Mouse (Mus musculus): ENCODE results near the gene Dazap2. TPM values are rescaled to one million over a fixed set of nuclear protein-coding genes. Genes with fewer than 3 reads are reported as not detected.
A peak's percentile ranks its signal among the peaks of the same experiment; 100 is the strongest.
"Not testable (repeated sequence)": the region's sequence is repeated elsewhere in the genome, so short reads cannot be mapped to it uniquely, and the experiment has no call there.

Gene Dazap2
- polyA plus RNA-seq, 1 experiment from 2014 or later = 373 TPM

DNA sequence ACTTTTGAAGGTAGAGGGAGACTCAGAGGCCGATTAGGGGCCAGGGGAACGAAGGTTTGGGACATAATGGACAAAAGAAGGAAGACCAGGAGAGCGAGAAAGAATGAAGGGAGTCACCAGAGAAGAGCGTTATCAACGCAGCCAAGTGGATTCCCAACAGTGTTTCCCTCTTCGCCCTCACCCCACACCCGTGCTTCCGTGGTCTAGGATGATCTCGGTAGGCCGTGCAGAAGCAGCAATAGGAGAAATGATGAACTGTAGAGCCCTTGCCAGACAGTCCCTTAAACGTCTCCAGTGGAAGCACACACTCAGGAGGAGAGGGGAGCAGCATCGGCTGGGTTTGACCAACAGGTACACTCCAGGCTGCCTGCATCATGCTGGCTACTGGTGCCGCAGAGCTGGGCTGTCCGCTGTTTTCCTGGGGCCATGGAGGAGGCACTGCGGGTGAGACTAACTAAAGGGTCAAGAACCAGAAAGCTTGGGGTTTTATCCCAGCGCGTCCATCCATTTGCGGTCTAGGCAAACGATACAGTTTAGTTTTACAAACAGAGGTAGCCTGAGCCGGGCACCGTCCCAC lies 14.4 kb upstream of the Dazap2 start:
- Histone ChIP-seq H3K4me3 (ENCODE audit: low read depth, low read length) (peak overlapping the region; percentile 90; the same call in 1 of the 2 replicates), H3K9ac (ENCODE audit: low read depth, low read length) (no peak overlapping the region), H3K9me3 (ENCODE audit: control insufficient read depth) (no peaks in the 10 kb centered on the region), H3K4me1 (replicated peaks; ENCODE audit: control insufficient read depth, insufficient read depth, low read length) (no peaks in the 10 kb centered on the region), H3K36me3 (ENCODE audit: control insufficient read depth, insufficient read depth) (no peaks in the 10 kb centered on the region), H3K27ac (ENCODE audit: low read depth, low read length) (no peak overlapping the region), H3K4me2 (replicated peaks; ENCODE audit: low read depth) (peak overlapping the region; percentile 100), H3K27me3 (replicated peaks; ENCODE audit: control insufficient read depth, insufficient read depth, low read length) (peaks cover 9% of the 10 kb centered on the region; the same call in 1 of the 2 replicates)
- ATAC-seq = no peak
- no peak for TF ChIP-seq CTCF (IDR thresholded peaks at IDR 0.05; ENCODE audit: low read depth)
- 42% methylated on average over 21 of the region's 21 CpGs for WGBS

DNA sequence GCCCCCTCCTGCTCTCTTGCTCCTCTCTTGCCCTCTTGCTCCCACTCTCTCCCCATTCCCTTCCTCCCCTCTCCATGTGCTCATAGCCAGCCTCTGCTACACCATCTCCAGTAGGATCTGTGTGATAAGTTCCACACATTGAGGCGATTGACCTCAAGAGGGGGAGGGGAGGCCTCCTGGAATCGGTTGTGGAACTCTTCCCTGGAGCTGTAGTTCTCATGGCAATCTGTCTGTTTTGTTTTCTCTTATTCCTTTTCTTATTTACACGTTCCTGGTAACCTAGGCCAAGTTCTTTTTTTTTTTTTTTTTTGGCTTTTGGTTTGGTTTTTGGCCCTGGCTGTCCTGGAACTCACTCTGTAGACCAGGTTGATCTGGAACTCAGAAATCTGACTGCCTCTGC lies 13.5 kb upstream of the Dazap2 start:
- Histone ChIP-seq H3K4me2 (replicated peaks; ENCODE audit: low read depth) (no peak overlapping the region), H3K4me1 (replicated peaks; ENCODE audit: control insufficient read depth, insufficient read depth, low read length) (no peaks in the 10 kb centered on the region), H3K9me3 (ENCODE audit: control insufficient read depth) (no peaks in the 10 kb centered on the region), H3K27ac (ENCODE audit: low read depth, low read length) (no peak overlapping the region), H3K36me3 (ENCODE audit: control insufficient read depth, insufficient read depth) (no peaks in the 10 kb centered on the region), H3K27me3 (replicated peaks; ENCODE audit: control insufficient read depth, insufficient read depth, low read length) (peaks cover 9% of the 10 kb centered on the region; the same call in 1 of the 2 replicates), H3K4me3 (ENCODE audit: low read depth, low read length) (no peak overlapping the region), H3K9ac (ENCODE audit: low read depth, low read length) (no peak overlapping the region)
- no peak for TF ChIP-seq CTCF (IDR thresholded peaks at IDR 0.05; ENCODE audit: low read depth)
- ATAC-seq = no peak
- WGBS = 67% methylated on average over 3 of the region's 3 CpGs

DNA sequence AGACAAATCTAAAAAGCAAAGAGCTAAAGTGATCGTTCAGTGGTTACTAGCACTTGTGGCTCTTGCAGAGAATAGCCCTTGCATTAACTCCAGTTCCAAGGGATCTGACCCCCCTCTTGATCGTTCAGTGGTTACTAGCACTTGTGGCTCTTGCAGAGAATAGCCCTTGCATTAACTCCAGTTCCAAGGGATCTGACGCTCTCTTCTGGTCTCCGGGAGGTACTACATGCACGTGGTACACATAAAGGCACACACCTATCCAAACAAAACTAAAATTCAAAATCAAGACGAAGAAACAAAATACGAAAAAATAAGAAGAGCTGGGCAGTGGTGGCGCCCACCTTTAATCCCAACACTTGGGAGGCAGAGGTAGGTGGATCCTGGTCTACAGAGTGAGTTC lies 8.5 kb upstream of the Dazap2 start:
- not testable (repeated sequence) for H3K9me3 ChIP-seq (ENCODE audit: control insufficient read depth); H3K4me3 ChIP-seq (ENCODE audit: low read depth, low read length); H3K27me3 ChIP-seq (replicated peaks; ENCODE audit: control insufficient read depth, insufficient read depth, low read length); H3K36me3 ChIP-seq (ENCODE audit: control insufficient read depth, insufficient read depth); H3K4me1 ChIP-seq (replicated peaks; ENCODE audit: control insufficient read depth, insufficient read depth, low read length); H3K27ac ChIP-seq (ENCODE audit: low read depth, low read length); H3K4me2 ChIP-seq (replicated peaks; ENCODE audit: low read depth); H3K9ac ChIP-seq (ENCODE audit: low read depth, low read length); ATAC-seq
- TF ChIP-seq CTCF (IDR thresholded peaks at IDR 0.05; ENCODE audit: low read depth) = peak; percentile 48
- WGBS = 90% methylated on average over 8 of the region's 8 CpGs

DNA sequence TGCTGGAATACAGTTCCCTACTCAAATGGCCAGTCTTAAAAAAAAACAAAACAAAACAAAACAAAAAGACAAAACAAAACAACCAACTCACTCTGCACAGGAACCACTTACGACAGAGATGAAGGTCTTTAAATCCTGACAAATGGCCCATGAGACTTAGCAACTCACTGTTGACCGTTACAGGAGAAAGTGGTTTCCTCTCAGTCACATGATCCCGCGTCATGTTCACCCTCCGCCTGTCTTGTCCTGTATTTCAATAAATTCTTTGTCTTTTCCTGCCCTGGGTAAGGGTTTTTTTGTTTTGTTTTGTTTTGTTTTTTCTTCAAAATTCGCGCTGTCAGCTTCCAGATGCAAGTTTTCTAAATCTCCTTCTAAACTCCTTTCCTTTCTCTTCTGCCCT lies 3.2 kb upstream of the Dazap2 start:
- H3K4me3 ChIP-seq (ENCODE audit: low read depth, low read length) = no peak overlapping the region
- no peaks in the 10 kb centered on the region for H3K36me3 ChIP-seq (ENCODE audit: control insufficient read depth, insufficient read depth)
- no peaks in the 10 kb centered on the region for H3K27me3 ChIP-seq (replicated peaks; ENCODE audit: control insufficient read depth, insufficient read depth, low read length)
- TF ChIP-seq CTCF (IDR thresholded peaks at IDR 0.05; ENCODE audit: low read depth) = no peak
- no peak overlapping the region for H3K4me2 ChIP-seq (replicated peaks; ENCODE audit: low read depth)
- no peak for ATAC-seq
- no peaks in the 10 kb centered on the region; the same call in 1 of the 2 replicates for H3K4me1 ChIP-seq (replicated peaks; ENCODE audit: control insufficient read depth, insufficient read depth, low read length)
- H3K9me3 ChIP-seq (ENCODE audit: control insufficient read depth) = no peaks in the 10 kb centered on the region
- H3K9ac ChIP-seq (ENCODE audit: low read depth, low read length) = no peak overlapping the region
- 90% methylated on average over 7 of the region's 7 CpGs for WGBS
- no peak overlapping the region for H3K27ac ChIP-seq (ENCODE audit: low read depth, low read length)

DNA sequence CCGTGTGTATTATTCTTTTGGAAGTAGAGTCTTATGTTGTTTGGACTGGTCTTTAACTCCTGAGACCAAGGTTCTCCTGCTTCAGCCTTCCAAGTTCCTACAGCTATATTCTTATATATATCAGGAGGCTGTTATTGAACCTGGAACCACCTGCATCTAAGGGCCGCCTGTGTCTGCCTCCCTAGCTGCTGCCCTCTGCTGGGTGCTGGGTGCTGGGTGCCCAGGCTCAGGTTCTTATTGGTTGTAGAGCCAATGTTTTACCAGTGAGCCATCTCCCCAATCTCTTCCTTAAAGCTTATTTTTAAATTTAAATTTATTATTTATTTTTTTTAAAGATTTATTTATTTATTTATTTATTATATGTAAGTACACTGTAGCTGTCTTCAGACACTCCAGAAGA lies 2.7 kb upstream of the Dazap2 start:
- no peak overlapping the region for H3K4me2 ChIP-seq (replicated peaks; ENCODE audit: low read depth)
- H3K4me3 ChIP-seq (ENCODE audit: low read depth, low read length) = no peak overlapping the region
- no peaks in the 10 kb centered on the region for H3K9me3 ChIP-seq (ENCODE audit: control insufficient read depth)
- H3K27ac ChIP-seq (ENCODE audit: low read depth, low read length) = no peak overlapping the region
- no peaks in the 10 kb centered on the region for H3K27me3 ChIP-seq (replicated peaks; ENCODE audit: control insufficient read depth, insufficient read depth, low read length)
- WGBS = 70% methylated on average over 2 of the region's 2 CpGs
- no peaks in the 10 kb centered on the region; the same call in 1 of the 2 replicates for H3K4me1 ChIP-seq (replicated peaks; ENCODE audit: control insufficient read depth, insufficient read depth, low read length)
- peaks cover 1% of the 10 kb centered on the region for H3K36me3 ChIP-seq (ENCODE audit: control insufficient read depth, insufficient read depth)
- H3K9ac ChIP-seq (ENCODE audit: low read depth, low read length) = no peak overlapping the region
- peak; percentile 66 for TF ChIP-seq CTCF (IDR thresholded peaks at IDR 0.05; ENCODE audit: low read depth)
- no peak for ATAC-seq

DNA sequence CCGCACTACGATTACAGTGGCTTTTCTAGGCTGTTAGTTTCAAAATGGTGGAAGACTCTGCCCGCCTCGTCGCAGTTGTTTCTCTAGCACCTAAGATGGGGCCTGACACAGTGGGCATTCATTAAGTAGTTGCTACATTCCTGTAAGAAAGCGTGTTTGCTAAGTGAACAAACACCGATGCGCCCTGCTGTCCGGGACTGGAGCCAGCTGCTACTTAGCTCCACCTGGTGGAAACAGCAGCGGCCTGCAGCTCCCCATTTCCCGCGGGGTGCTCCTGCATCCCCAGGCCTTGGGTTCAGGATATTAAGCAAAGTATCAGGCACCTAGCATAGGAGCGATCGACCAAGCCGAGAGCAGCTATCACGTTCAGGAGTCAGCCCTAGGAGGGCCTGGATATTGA lies 1.6 kb upstream of the Dazap2 start:
- no peaks in the 10 kb centered on the region for H3K9me3 ChIP-seq (ENCODE audit: control insufficient read depth)
- no peaks in the 10 kb centered on the region for H3K27me3 ChIP-seq (replicated peaks; ENCODE audit: control insufficient read depth, insufficient read depth, low read length)
- no peak overlapping the region for H3K4me3 ChIP-seq (ENCODE audit: low read depth, low read length)
- H3K4me1 ChIP-seq (replicated peaks; ENCODE audit: control insufficient read depth, insufficient read depth, low read length) = no peaks in the 10 kb centered on the region; the same call in 1 of the 2 replicates
- H3K36me3 ChIP-seq (ENCODE audit: control insufficient read depth, insufficient read depth) = peaks cover 13% of the 10 kb centered on the region
- TF ChIP-seq CTCF (IDR thresholded peaks at IDR 0.05; ENCODE audit: low read depth) = peak; percentile 96
- no peak overlapping the region for H3K9ac ChIP-seq (ENCODE audit: low read depth, low read length)
- WGBS = 10% methylated on average over 16 of the region's 16 CpGs
- no peak for ATAC-seq
- no peak overlapping the region for H3K27ac ChIP-seq (ENCODE audit: low read depth, low read length)
- H3K4me2 ChIP-seq (replicated peaks; ENCODE audit: low read depth) = peak overlapping the region; percentile 72

All from intestine, postnatal 0 days (tissue).